Mouse (Mus musculus): ENCODE measurements around the gene Cfl2. TPM values are rescaled to one million over a fixed set of nuclear protein-coding genes. Genes with fewer than 3 reads are reported as not detected.

Cfl2 gene
- total RNA-seq, 1 experiment = 50.9 TPM

DNA sequence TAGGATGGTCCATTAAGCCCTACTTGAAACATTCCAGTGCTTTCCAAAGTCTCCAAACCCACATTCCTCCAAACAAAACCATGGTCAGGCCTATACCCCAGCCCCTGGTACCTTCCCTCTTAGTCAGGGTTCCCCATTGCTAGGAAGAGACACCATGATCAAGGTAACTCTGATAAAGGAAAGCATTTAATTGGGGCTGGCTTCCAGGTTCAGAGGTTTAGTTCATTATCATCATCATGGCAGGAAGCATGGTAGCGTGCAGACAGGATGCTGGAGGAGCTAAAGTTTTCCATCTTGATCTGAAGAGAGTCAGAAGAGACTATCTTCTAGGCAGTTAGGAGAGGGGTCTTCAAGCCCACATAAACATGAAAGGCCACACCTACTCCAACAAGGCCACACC is 21.1 kb downstream of the Cfl2 start:
- Histone ChIP-seq H3K36me3 (ENCODE audit: control insufficient read depth, insufficient read depth, low read length, poor library complexity, severe bottlenecking) (no peaks in the 10 kb centered on the region), H3K27ac (ENCODE audit: insufficient read depth, low read depth, low read length, poor library complexity, severe bottlenecking) (no peak overlapping the region), H3K4me3 (ENCODE audit: insufficient read depth in 1 of 2, low read depth in 1 of 2, low read length in 2 of 2, poor library complexity in 1 of 2, severe bottlenecking in 1 of 2) (no peak overlapping the region), H3K4me1 (ENCODE audit: control insufficient read depth in 2 of 2, insufficient read depth in 2 of 2, low read length in 2 of 2, poor library complexity in 1 of 2) (no peaks in the 10 kb centered on the region), H3K9me3 (ENCODE audit: control insufficient read depth, insufficient read depth, low read depth, low read length) (no peaks in the 10 kb centered on the region), H3K9ac (ENCODE audit: insufficient read depth, low read depth, low read length, poor library complexity, severe bottlenecking) (no peak overlapping the region)
- DNase-seq (ENCODE audit: low read depth, low spot score) = no peak
- TF ChIP-seq HCFC1 (IDR thresholded peaks at IDR 0.05; ENCODE audit: borderline replicate concordance, insufficient read depth, low read length) = no peak
- no peak for TF ChIP-seq ZC3H11A (IDR thresholded peaks at IDR 0.05; ENCODE audit: borderline replicate concordance, low read depth, low read length)
- no peak for TF ChIP-seq ZNF384 (IDR thresholded peaks at IDR 0.05; ENCODE audit: low read depth, low read length)
- TF ChIP-seq CHD2 (IDR thresholded peaks at IDR 0.05; ENCODE audit: low read depth, low read length) = no peak
- no peak for TF ChIP-seq MAFK (IDR thresholded peaks at IDR 0.05; ENCODE audit: insufficient read depth, low read depth, low read length)
- in situ Hi-C loops (cut with MboI; ENCODE audit: low sequenced_read_pairs in 2 of 2, unreplicated experiment in 2 of 2) = no loop called here

DNA sequence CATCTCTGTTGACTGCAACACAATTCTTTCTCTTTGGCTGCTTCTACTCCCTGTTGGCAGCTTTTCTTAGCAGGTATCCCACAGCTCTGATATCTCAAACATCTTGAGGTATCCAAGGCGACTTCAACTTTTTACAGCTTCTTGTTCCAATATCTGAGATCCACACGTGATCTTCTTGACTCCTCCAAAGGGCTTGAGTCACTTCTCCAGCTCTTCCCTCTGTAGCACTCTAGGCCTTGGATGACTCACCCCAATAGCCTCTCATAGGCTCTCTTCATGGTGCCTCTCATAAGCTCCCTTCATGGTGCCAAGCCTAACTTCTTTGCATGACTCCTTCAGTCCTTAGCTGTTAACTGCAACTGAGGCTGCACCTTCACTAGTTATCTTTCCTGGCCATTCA is 22.9 kb downstream of the Cfl2 start:
- Histone ChIP-seq H3K9ac (ENCODE audit: insufficient read depth, low read depth, low read length, poor library complexity, severe bottlenecking) (no peak overlapping the region), H3K4me3 (ENCODE audit: insufficient read depth in 1 of 2, low read depth in 1 of 2, low read length in 2 of 2, poor library complexity in 1 of 2, severe bottlenecking in 1 of 2) (no peak overlapping the region), H3K4me1 (ENCODE audit: control insufficient read depth in 2 of 2, insufficient read depth in 2 of 2, low read length in 2 of 2, poor library complexity in 1 of 2) (peaks cover 5% of the 10 kb centered on the region in 2 experiments), H3K36me3 (ENCODE audit: control insufficient read depth, insufficient read depth, low read length, poor library complexity, severe bottlenecking) (no peaks in the 10 kb centered on the region), H3K27ac (ENCODE audit: insufficient read depth, low read depth, low read length, poor library complexity, severe bottlenecking) (no peak overlapping the region), H3K9me3 (ENCODE audit: control insufficient read depth, insufficient read depth, low read depth, low read length) (no peaks in the 10 kb centered on the region)
- no peak for DNase-seq (ENCODE audit: low read depth, low spot score)
- TF ChIP-seq ZC3H11A (IDR thresholded peaks at IDR 0.05; ENCODE audit: borderline replicate concordance, low read depth, low read length) (no peak), CHD2 (IDR thresholded peaks at IDR 0.05; ENCODE audit: low read depth, low read length) (no peak), HCFC1 (IDR thresholded peaks at IDR 0.05; ENCODE audit: borderline replicate concordance, insufficient read depth, low read length) (no peak), ZNF384 (IDR thresholded peaks at IDR 0.05; ENCODE audit: low read depth, low read length) (no peak), MAFK (IDR thresholded peaks at IDR 0.05; ENCODE audit: insufficient read depth, low read depth, low read length) (no peak)
- in situ Hi-C loops (cut with MboI; ENCODE audit: low sequenced_read_pairs in 2 of 2, unreplicated experiment in 2 of 2) = no loop called here

- no peak overlapping the region for H3K27ac ChIP-seq (ENCODE audit: insufficient read depth, low read depth, low read length, poor library complexity, severe bottlenecking)
- no peak overlapping the region for H3K9ac ChIP-seq (ENCODE audit: insufficient read depth, low read depth, low read length, poor library complexity, severe bottlenecking)
- in situ Hi-C loops (cut with MboI; ENCODE audit: low sequenced_read_pairs in 2 of 2, unreplicated experiment in 2 of 2) = no loop called here
- no peaks in the 10 kb centered on the region for H3K36me3 ChIP-seq (ENCODE audit: control insufficient read depth, insufficient read depth, low read length, poor library complexity, severe bottlenecking)
- TF ChIP-seq ZNF384 (IDR thresholded peaks at IDR 0.05; ENCODE audit: low read depth, low read length) (no peak), MAFK (IDR thresholded peaks at IDR 0.05; ENCODE audit: insufficient read depth, low read depth, low read length) (no peak), HCFC1 (IDR thresholded peaks at IDR 0.05; ENCODE audit: borderline replicate concordance, insufficient read depth, low read length) (no peak)
- H3K4me1 ChIP-seq (ENCODE audit: control insufficient read depth in 2 of 2, insufficient read depth in 2 of 2, low read length in 2 of 2, poor library complexity in 1 of 2) = peaks cover 5 to 11% of the 10 kb centered on the region in 2 experiments
- no peaks in the 10 kb centered on the region for H3K9me3 ChIP-seq (ENCODE audit: control insufficient read depth, insufficient read depth, low read depth, low read length)
- H3K4me3 ChIP-seq (ENCODE audit: insufficient read depth in 1 of 2, low read depth in 1 of 2, low read length in 2 of 2, poor library complexity in 1 of 2, severe bottlenecking in 1 of 2) = no peak overlapping the region
- no peak for DNase-seq (ENCODE audit: low read depth, low spot score)
These were observed 23.7 kb downstream of the Cfl2 start for GRCm38 (mm10) chr12:54838931-54839330.

DNA sequence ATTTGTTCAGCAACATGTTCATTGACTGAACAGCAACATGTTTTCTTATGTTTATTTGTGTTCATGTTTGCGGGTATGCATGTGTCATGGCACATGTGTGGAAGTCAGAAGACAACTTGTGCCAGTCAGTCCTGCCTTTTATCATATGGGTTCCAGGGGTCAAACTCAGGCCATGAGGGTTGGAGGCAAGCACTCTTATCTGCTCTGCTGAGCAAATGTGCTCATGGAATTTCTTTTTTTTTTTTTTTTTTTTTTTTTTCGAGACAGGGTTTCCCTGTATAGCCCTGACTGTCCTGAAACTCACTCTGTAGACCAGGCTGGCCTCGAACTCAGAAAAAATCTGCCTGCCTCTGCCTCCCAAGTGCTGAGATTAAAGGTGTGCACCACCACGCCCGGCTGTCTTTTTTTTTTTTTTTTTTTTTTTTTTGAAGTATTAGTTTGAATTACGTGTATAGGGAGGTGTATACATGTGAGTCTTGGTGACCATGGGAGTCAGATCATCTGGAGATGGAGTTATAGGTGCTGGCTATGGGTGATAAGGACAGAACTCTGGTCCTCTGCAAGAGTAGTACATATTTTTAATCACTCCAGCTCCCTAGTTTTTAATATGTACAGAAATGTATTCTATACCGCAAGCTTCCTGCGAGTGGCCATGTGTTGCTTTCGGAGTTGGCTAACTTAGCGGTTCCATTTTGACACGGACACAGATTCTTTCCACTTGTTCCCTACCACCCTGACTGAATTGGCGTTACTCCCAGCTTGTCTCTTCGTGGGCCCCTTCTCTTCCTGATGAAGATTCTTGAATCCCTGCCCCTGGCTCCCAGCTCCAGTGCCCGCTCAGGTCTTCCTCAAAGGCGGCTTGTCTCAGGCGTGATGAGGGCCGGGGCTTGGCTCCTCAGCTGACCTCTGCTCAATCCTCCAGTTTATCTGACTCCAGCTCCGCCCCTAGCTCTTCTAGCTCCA is 26.8 kb downstream of the Cfl2 start:
- TF ChIP-seq ZNF384 (IDR thresholded peaks at IDR 0.05; ENCODE audit: low read depth, low read length) (peak; percentile 76), MAFK (IDR thresholded peaks at IDR 0.05; ENCODE audit: insufficient read depth, low read depth, low read length) (no peak), ZC3H11A (IDR thresholded peaks at IDR 0.05; ENCODE audit: borderline replicate concordance, low read depth, low read length) (no peak), CHD2 (IDR thresholded peaks at IDR 0.05; ENCODE audit: low read depth, low read length) (no peak), HCFC1 (IDR thresholded peaks at IDR 0.05; ENCODE audit: borderline replicate concordance, insufficient read depth, low read length) (no peak)
- H3K36me3 ChIP-seq (ENCODE audit: control insufficient read depth, insufficient read depth, low read length, poor library complexity, severe bottlenecking) = no peaks in the 10 kb centered on the region
- peak overlapping the region; percentile 45; the same call in 1 of the 2 replicates for H3K9ac ChIP-seq (ENCODE audit: insufficient read depth, low read depth, low read length, poor library complexity, severe bottlenecking)
- no peak for DNase-seq (ENCODE audit: low read depth, low spot score)
- H3K4me3 ChIP-seq (ENCODE audit: insufficient read depth in 1 of 2, low read depth in 1 of 2, low read length in 2 of 2, poor library complexity in 1 of 2, severe bottlenecking in 1 of 2) = peak overlapping the region in 1 of 2 experiments; percentile 1; a peak in 1 of 4 replicates
- no peak overlapping the region for H3K27ac ChIP-seq (ENCODE audit: insufficient read depth, low read depth, low read length, poor library complexity, severe bottlenecking)
- peaks cover 7 to 11% of the 10 kb centered on the region in 2 experiments for H3K4me1 ChIP-seq (ENCODE audit: control insufficient read depth in 2 of 2, insufficient read depth in 2 of 2, low read length in 2 of 2, poor library complexity in 1 of 2)
- H3K9me3 ChIP-seq (ENCODE audit: control insufficient read depth, insufficient read depth, low read depth, low read length) = no peaks in the 10 kb centered on the region
- in situ Hi-C loops (cut with MboI; ENCODE audit: low sequenced_read_pairs in 2 of 2, unreplicated experiment in 2 of 2) = no loop called here
